Mouse (Mus musculus): ENCODE measurements around the gene Sord. TPM values are rescaled to one million over a fixed set of nuclear protein-coding genes. Genes with fewer than 3 reads are reported as not detected.

Gene Sord
- 34.2 and 38.1 TPM in 2 replicates for polyA plus RNA-seq (2014; fragmentation: Nextera tagmentation; extraction: Ambion mirVana)

- H3K9me3 ChIP-seq (ENCODE audit: control insufficient read depth, low read length) = no peaks in the 10 kb centered on the region
- H3K4me3 ChIP-seq (ENCODE audit: low read depth, low read length) = peak within 1 kb of the TSS; percentile 48
- peak within 1 kb of the TSS; percentile 86 for H3K4me2 ChIP-seq
- DNase-seq (ENCODE audit: low spot score, missing footprints) = peak; percentile 99
- ATAC-seq (ENCODE audit: low FRiP score) = peak; percentile 96
- WGBS = under 1% methylated on average over 35 of the region's 35 CpGs
- peaks cover 6% of the 10 kb centered on the region; the same call in 1 of the 2 replicates for H3K4me1 ChIP-seq (ENCODE audit: control insufficient read depth, insufficient read depth, low read length)
- H3K27ac ChIP-seq (ENCODE audit: low read depth, low read length) = peak within 1 kb of the TSS; percentile 78
- no peaks in the 10 kb centered on the region; the same call in 1 of the 2 replicates for H3K27me3 ChIP-seq (ENCODE audit: control insufficient read depth, insufficient read depth, low read length)
- peak within 1 kb of the TSS; percentile 67 for H3K9ac ChIP-seq (ENCODE audit: low read length)
- H3K36me3 ChIP-seq (ENCODE audit: control insufficient read depth, insufficient read depth, low read length) = no peaks in the 10 kb centered on the region
These were observed at the start of gene Sord for GRCm38 (mm10) chr2:122234611-122235288. Sord (plus strand) TSS chr2:122234749.

GRCm38 (mm10) chr2:122185086-122185485 lies 49.5 kb upstream of the Sord start:
- DNase-seq (ENCODE audit: low spot score, missing footprints) (peak; percentile 28), ATAC-seq (ENCODE audit: low FRiP score) (no peak)
- H3K9me3 ChIP-seq (ENCODE audit: control insufficient read depth, low read length) = no peaks in the 10 kb centered on the region
- H3K27me3 ChIP-seq (ENCODE audit: control insufficient read depth, insufficient read depth, low read length) = no peaks in the 10 kb centered on the region
- H3K4me3 ChIP-seq (ENCODE audit: low read depth, low read length) = no peak overlapping the region
- H3K9ac ChIP-seq (ENCODE audit: low read length) = no peak overlapping the region
- no peak overlapping the region for H3K27ac ChIP-seq (ENCODE audit: low read depth, low read length)
- no peaks in the 10 kb centered on the region for H3K36me3 ChIP-seq (ENCODE audit: control insufficient read depth, insufficient read depth, low read length)
- H3K4me1 ChIP-seq (ENCODE audit: control insufficient read depth, insufficient read depth, low read length) = no peaks in the 10 kb centered on the region
- WGBS = 87% methylated on average over 4 of the region's 4 CpGs
- no peak overlapping the region for H3K4me2 ChIP-seq

GRCm38 (mm10) chr2:122186106-122186505 lies 48.4 kb upstream of the Sord start, which contains the start of the genes Patl2 and Terb2:
Patl2 (minus strand) TSS chr2:122186189.
Terb2 (plus strand) TSS chr2:122186272.
- no peak within 1 kb of the TSS for H3K4me2 ChIP-seq
- H3K9ac ChIP-seq (ENCODE audit: low read length) = no peak within 1 kb of the TSS
- H3K4me3 ChIP-seq (ENCODE audit: low read depth, low read length) = no peak within 1 kb of the TSS
- ATAC-seq (ENCODE audit: low FRiP score) (no peak), DNase-seq (ENCODE audit: low spot score, missing footprints) (peak; percentile 64)
- no peak within 1 kb of the TSS for H3K27ac ChIP-seq (ENCODE audit: low read depth, low read length)
- no peaks in the 10 kb centered on the region for H3K9me3 ChIP-seq (ENCODE audit: control insufficient read depth, low read length)
- WGBS = 76% methylated on average over 17 of the region's 17 CpGs
- H3K36me3 ChIP-seq (ENCODE audit: control insufficient read depth, insufficient read depth, low read length) = no peaks in the 10 kb centered on the region
- H3K4me1 ChIP-seq (ENCODE audit: control insufficient read depth, insufficient read depth, low read length) = no peaks in the 10 kb centered on the region
- H3K27me3 ChIP-seq (ENCODE audit: control insufficient read depth, insufficient read depth, low read length) = no peaks in the 10 kb centered on the region

GRCm38 (mm10) chr2:122186751-122187150 lies 47.8 kb upstream of the Sord start:
- no peak for ATAC-seq (ENCODE audit: low FRiP score)
- Histone ChIP-seq H3K36me3 (ENCODE audit: control insufficient read depth, insufficient read depth, low read length) (no peaks in the 10 kb centered on the region), H3K27ac (ENCODE audit: low read depth, low read length) (no peak overlapping the region), H3K4me3 (ENCODE audit: low read depth, low read length) (no peak overlapping the region), H3K4me1 (ENCODE audit: control insufficient read depth, insufficient read depth, low read length) (no peaks in the 10 kb centered on the region), H3K27me3 (ENCODE audit: control insufficient read depth, insufficient read depth, low read length) (no peaks in the 10 kb centered on the region), H3K9me3 (ENCODE audit: control insufficient read depth, low read length) (no peaks in the 10 kb centered on the region), H3K9ac (ENCODE audit: low read length) (no peak overlapping the region), H3K4me2 (no peak overlapping the region)
- WGBS = 98% methylated on average over 3 of the region's 3 CpGs
- DNase-seq (ENCODE audit: low spot score, missing footprints) = peak; percentile 59

- Histone ChIP-seq H3K27me3 (ENCODE audit: control insufficient read depth, insufficient read depth, low read length) (no peaks in the 10 kb centered on the region), H3K4me1 (ENCODE audit: control insufficient read depth, insufficient read depth, low read length) (no peaks in the 10 kb centered on the region), H3K9ac (ENCODE audit: low read length) (no peak overlapping the region), H3K9me3 (ENCODE audit: control insufficient read depth, low read length) (no peaks in the 10 kb centered on the region), H3K27ac (ENCODE audit: low read depth, low read length) (no peak overlapping the region), H3K4me2 (no peak overlapping the region), H3K36me3 (ENCODE audit: control insufficient read depth, insufficient read depth, low read length) (no peaks in the 10 kb centered on the region), H3K4me3 (ENCODE audit: low read depth, low read length) (no peak overlapping the region)
- no peak for DNase-seq (ENCODE audit: low spot score, missing footprints)
- 88% methylated on average over 3 of the region's 3 CpGs for WGBS
- ATAC-seq (ENCODE audit: low FRiP score) = no peak
These were observed 42.7 kb upstream of the Sord start for GRCm38 (mm10) chr2:122191849-122192248.

- 71% methylated on average over 1 of the region's 1 CpGs for WGBS
- H3K9ac ChIP-seq (ENCODE audit: low read length) = no peak overlapping the region
- no peak overlapping the region for H3K4me3 ChIP-seq (ENCODE audit: low read depth, low read length)
- no peak overlapping the region for H3K4me2 ChIP-seq
- no peaks in the 10 kb centered on the region for H3K36me3 ChIP-seq (ENCODE audit: control insufficient read depth, insufficient read depth, low read length)
- H3K27me3 ChIP-seq (ENCODE audit: control insufficient read depth, insufficient read depth, low read length) = no peaks in the 10 kb centered on the region
- no peaks in the 10 kb centered on the region for H3K4me1 ChIP-seq (ENCODE audit: control insufficient read depth, insufficient read depth, low read length)
- no peak overlapping the region for H3K27ac ChIP-seq (ENCODE audit: low read depth, low read length)
- no peak for ATAC-seq (ENCODE audit: low FRiP score)
- peak; percentile 84 for DNase-seq (ENCODE audit: low spot score, missing footprints)
- no peaks in the 10 kb centered on the region for H3K9me3 ChIP-seq (ENCODE audit: control insufficient read depth, low read length)
These were observed 40.0 kb upstream of the Sord start for GRCm38 (mm10) chr2:122194509-122194929.

GRCm38 (mm10) chr2:122201501-122201900 lies 33.0 kb upstream of the Sord start:
- no peak overlapping the region for H3K9ac ChIP-seq (ENCODE audit: low read length)
- no peaks in the 10 kb centered on the region for H3K27me3 ChIP-seq (ENCODE audit: control insufficient read depth, insufficient read depth, low read length)
- 83% methylated on average over 1 of the region's 1 CpGs for WGBS
- H3K9me3 ChIP-seq (ENCODE audit: control insufficient read depth, low read length) = no peaks in the 10 kb centered on the region
- no peaks in the 10 kb centered on the region for H3K36me3 ChIP-seq (ENCODE audit: control insufficient read depth, insufficient read depth, low read length)
- DNase-seq (ENCODE audit: low spot score, missing footprints) = no peak
- H3K4me2 ChIP-seq = no peak overlapping the region
- H3K4me3 ChIP-seq (ENCODE audit: low read depth, low read length) = no peak overlapping the region
- H3K27ac ChIP-seq (ENCODE audit: low read depth, low read length) = no peak overlapping the region
- H3K4me1 ChIP-seq (ENCODE audit: control insufficient read depth, insufficient read depth, low read length) = no peaks in the 10 kb centered on the region
- ATAC-seq (ENCODE audit: low FRiP score) = no peak

GRCm38 (mm10) chr2:122206440-122207107 lies 28.0 kb upstream of the Sord start:
- no peak for DNase-seq (ENCODE audit: low spot score, missing footprints)

GRCm38 (mm10) chr2:122210534-122211228 lies 23.9 kb upstream of the Sord start:
- H3K9ac ChIP-seq (ENCODE audit: low read length) = no peak overlapping the region
- no peaks in the 10 kb centered on the region for H3K27me3 ChIP-seq (ENCODE audit: control insufficient read depth, insufficient read depth, low read length)
- no peaks in the 10 kb centered on the region for H3K9me3 ChIP-seq (ENCODE audit: control insufficient read depth, low read length)
- H3K27ac ChIP-seq (ENCODE audit: low read depth, low read length) = no peak overlapping the region
- H3K36me3 ChIP-seq (ENCODE audit: control insufficient read depth, insufficient read depth, low read length) = no peaks in the 10 kb centered on the region
- DNase-seq (ENCODE audit: low spot score, missing footprints) = no peak
- no peak overlapping the region for H3K4me3 ChIP-seq (ENCODE audit: low read depth, low read length)
- peak; percentile 72 for ATAC-seq (ENCODE audit: low FRiP score)
- no peaks in the 10 kb centered on the region for H3K4me1 ChIP-seq (ENCODE audit: control insufficient read depth, insufficient read depth, low read length)
- 47% methylated on average over 3 of the region's 3 CpGs for WGBS
- H3K4me2 ChIP-seq = no peak overlapping the region

More at GRCm38 (mm10) chr2:122206440-122207107, 28.0 kb upstream of the Sord start:
- no peak overlapping the region for H3K4me3 ChIP-seq (ENCODE audit: low read depth, low read length)
- no peak overlapping the region for H3K4me2 ChIP-seq
- no peak overlapping the region for H3K27ac ChIP-seq (ENCODE audit: low read depth, low read length)
- no peaks in the 10 kb centered on the region for H3K4me1 ChIP-seq (ENCODE audit: control insufficient read depth, insufficient read depth, low read length)
- H3K27me3 ChIP-seq (ENCODE audit: control insufficient read depth, insufficient read depth, low read length) = no peaks in the 10 kb centered on the region
- WGBS = 80% methylated on average over 2 of the region's 2 CpGs
- no peaks in the 10 kb centered on the region for H3K9me3 ChIP-seq (ENCODE audit: control insufficient read depth, low read length)
- no peaks in the 10 kb centered on the region for H3K36me3 ChIP-seq (ENCODE audit: control insufficient read depth, insufficient read depth, low read length)
- H3K9ac ChIP-seq (ENCODE audit: low read length) = no peak overlapping the region
- ATAC-seq (ENCODE audit: low FRiP score) = no peak
